Mouse (Mus musculus) monocyte, adult 2 months (primary cell): ENCODE measurements around the gene Cyp1a1.
"Not testable (repeated sequence)": the region's sequence is repeated elsewhere in the genome, so short reads cannot be mapped to it uniquely, and the experiment has no call there.

Experiments
- DNase-seq, 2 experiments: peaks; one replicate each; pipeline ENCODE4 v3.0.0; 2022; ENCODE audit warnings: low spot score in 2 of 2, low read depth in 1 of 2

The Cyp1a1 gene

DNA sequence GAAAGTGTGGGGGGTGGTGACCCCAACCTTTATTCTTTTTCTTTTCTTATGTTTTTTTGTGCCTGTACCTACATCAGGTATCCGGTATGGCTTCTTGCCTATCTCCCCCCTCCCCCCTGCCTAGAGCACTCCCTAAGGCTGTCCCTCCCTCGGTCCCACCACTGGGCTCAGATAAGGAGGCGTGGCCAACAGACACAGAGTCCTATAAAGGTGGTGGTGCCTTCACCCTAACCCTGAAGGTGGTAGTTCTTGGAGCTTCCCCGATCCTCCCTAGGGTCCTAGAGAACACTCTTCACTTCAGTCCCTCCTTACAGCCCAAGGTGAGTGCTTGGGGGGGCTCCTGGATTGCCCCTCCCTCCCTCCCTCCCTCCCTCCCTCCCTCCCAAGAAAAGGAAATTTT, 9.7 kb downstream of the Cyp1a1 start:
- DNase-seq: no peak

DNA sequence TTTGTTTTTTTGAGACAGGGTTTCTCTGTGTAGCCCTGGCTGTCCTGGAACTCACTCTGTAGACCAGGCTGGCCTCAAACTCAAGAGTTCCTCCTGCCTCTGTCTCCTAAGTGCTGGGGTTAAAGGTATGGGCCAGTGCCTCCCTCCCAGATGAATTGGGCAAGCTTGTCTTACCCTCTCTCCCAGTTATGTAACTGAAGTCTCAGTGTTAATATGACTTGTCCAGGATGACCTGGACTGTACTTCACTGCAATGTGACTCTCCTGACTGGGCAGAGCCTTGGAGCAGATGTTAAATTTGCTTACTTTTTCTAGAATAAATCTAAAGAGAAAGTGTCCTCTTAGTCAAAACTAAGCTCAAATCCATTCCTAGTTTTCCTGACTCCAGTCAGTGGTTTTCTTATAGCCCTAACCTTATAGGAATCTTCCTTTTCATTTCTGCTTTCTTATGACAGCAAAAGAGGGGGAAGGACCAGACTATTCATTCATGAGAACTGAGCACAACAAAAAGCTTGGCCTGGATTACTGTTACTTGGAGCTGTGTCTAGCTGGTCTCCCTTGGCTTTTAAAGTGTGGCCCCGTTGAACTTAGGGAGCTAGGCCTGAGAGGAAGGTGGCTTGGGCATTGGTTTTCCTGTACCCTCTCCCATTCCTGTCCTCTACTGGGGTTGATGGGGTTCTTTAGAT, 10.9 kb downstream of the Cyp1a1 start:
- no peak for DNase-seq

DNA sequence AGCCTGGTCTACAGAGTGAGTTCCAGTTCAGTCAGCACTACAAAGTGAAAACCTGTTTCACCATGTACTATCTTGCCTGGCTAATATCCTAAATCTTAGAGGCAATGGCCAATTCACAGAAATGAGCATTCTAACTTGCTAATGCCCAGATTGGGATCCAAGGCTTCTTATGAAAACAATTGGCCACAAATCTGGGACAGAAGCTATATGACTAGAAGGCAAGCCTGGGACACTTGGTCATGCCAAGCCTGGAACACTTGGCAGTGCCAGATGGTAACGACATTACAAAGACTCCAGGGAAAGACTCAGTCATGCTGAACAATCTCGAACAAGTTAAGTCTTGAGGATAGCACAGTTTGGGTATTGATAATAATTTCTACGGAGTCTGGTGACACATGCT, 18.8 kb downstream of the Cyp1a1 start:
- no peak for DNase-seq

DNA sequence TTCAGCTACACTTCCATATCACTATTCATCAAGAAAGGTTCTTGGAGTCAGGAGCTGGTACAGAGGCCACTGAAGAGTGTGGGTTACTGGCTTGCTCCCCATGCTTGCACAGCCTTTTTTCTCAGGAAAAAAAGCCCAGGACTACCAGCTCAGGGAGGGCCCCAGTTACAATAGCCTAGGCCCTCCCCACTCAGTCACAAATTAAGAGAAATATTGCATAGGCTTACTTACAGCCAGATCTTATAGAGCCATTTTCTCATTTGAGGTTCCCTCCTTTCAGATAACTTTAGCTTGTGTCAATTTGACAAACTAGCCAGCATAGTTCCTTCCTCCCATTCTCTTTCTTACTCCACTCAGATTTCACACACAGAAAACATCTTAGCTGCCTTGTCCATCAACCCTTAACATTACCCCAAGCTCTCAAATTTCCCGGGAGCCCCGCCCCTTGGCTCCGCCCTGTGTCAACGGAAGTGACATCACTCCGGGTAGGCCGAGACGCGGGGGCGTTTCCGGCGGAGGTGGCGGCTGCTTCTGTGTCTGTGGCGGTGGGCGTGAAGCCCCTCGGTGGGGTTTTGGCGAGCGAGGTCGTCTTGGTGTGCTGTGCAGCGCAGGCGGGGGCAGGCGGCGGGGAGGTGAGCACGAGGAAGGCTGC, 20.5 kb downstream of the Cyp1a1 start, which contains the start of gene Edc3:
TSS of gene Edc3 (plus strand) at position 473 of the 652 bp plus-strand sequence.
- DNase-seq: peak; percentile 42 to 71

DNA sequence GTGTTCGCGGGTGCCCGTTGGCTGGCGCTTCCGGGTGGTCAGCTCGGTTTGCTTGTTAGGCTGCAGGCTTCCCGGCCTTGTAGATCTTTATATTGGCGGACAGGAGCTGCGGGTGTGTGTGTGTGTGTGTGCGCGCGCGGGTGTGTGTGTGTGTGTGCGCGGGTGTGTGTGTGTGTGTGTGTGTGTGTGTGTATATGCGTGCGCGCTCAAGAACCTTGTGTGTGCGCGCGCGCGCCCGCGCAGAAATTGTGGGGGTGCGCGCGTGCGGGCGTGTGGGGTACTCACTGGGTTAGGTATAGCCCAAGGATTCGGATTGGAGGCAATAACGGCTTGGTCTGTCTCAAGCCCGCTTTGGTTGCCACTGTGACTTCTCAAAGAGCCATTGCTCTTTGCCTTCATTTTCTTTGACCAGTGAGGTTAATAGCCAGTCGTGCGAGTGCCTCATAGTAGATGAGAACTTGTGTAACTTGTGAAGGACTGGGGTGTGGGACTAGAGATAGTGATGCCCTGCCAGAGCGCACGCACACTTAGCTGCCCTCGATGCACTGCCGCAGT, 21.1 kb downstream of the Cyp1a1 start:
- DNase-seq: no peak

DNA sequence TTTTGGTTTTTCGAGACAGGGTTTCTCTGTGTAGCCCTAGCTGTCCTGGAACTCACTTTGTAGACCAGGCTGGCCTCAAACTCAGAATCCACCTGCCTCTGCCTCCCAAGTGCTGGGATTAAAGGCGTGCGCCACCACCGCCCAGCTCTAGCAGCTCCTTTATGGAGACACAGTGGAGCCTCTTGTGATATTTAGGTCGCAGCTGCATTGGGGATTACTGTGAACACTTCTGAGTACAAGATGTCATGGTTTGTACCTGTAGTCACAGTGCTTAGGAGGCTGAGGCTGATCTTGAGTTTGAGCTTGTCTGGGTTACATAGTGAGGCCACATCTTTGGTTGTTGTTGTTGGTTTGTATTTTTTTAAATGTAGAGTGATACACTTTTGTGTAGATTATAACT, 22.5 kb downstream of the Cyp1a1 start:
- not testable (repeated sequence) for DNase-seq

DNA sequence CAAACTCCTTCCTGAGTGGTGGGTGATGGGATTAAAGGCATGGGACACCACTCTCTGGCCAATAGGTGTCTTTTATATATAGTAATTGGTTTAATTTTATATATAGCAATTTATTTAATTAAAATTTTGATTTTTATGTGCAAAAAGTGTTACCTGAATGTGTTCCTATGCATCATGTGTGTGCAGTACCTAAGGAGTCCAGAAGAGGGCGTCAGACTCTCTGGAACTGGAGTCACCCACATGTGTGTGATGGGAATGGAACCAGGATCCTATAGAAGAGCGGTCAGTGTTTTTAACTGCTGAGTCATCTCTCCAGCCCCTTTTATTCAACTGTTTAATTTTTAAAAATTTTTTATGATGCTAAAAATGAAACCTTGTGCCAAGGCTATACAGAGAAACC, 24.5 kb downstream of the Cyp1a1 start:
- no peak for DNase-seq

DNA sequence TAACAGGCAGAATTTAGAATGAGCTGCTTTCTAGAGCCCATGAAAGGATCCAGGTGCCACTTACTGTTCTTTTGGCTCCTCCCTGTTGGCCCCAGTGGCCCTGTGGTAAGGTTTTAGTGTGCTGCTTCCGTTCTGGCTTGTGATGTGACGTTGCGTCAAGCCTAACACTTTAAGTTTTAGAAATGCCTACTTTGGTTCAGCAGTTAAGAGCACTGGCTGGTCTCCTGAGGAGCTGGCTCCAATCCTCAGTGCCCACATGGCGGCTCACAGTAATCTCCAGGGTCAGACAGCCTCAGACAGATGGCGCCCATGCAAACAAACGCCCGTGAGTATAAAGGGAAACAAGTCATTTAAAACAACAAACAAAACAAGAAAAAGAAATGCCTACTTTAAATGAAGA, 30.7 kb downstream of the Cyp1a1 start:
- DNase-seq: no peak

DNA sequence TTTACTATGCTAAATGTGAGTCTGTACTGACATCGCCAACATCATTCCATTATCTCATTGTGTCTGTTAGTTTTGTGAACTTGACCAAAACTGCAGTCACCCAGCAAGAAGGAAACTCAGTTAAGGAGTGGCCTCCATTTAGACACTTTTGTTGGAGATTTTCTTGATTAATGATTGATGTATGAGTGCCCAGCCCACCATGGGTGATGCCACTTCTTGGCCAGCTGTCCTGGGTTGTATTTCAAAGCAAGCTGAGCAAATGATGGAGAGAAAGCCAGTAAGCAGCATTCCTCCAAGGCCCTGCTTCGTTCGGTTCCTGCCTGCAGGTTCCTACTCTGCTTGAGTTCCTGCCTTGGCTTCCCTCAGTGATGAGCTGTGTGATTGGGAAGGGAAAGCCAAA, 33.0 kb downstream of the Cyp1a1 start:
- DNase-seq: no peak

DNA sequence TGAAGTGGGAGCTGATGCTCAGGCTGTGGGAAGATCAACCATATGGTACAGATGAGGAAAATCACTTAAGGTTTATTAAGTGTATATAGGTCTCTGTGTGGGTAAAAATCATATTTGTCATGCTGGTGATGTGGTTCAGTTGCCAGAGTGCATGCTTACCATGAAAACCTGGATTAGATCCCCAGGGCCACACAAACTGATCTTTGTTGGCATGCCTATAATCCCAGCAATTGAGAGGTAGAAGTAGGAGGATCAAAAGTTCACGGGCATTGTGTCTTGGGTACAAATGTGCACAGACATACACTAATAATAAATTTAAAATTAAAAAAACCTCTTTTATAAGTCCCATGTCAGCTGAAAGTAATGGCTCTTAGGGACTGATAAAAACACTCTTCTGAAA, 34.6 kb downstream of the Cyp1a1 start:
- no peak for DNase-seq

DNA sequence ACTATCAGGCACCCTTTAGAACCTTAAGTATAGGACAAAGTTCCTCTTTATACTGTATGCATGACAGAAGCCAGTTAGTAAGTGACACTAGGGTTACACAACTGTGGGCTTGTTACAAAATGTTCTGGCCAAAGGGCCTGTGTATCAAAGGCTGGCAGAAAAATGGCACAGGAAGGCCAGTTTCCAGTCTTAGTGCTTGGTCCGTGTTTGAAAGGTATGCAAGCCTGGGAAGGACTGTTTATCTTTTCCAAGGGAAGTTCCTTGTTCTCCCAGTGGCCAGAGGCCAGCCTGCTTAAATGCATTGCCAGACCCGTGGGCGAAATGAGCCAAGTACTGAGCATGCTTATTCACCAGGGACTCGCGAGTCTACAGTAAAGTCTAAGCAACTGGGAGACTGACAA, 35.6 kb downstream of the Cyp1a1 start:
- peak in 1 of 2 experiments; percentile 7 for DNase-seq

DNA sequence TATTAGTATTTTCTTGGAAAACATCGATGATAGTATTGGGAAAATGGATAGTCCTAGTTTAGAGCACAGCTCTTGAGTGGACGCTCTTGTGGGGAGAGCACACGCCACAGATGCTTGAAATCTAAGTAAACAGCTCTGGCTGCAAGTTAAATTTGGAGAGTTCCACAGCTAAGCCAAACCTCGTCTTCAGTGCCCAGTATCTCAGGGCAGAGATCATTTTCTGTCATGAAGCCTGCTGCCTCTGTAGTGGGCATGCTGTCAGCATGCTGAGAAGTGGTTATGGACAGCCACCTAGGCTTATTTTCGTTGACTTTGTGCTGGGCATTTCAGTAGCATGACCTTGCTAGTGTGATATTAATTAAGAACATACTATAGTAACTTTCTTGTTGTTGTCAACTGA, 36.1 kb downstream of the Cyp1a1 start:
- no peak for DNase-seq

DNA sequence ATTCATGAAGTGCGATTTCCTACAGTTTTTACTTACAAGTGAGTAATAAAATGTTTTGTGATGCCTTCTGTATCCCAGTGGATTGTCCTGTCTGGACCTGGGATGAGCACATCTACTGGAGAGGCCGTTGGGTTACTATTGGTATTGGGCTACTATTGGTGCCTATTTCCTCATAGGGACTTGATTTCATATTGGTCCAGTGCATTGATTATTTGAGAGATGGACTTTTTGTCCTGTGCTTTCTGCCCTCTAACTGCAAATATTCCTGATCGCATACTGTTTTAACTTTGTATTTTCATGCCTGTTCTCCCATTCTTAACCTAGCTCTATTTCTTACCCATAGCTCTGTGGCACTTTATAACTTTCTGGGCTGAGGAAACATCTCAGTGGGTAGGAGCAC, 37.0 kb downstream of the Cyp1a1 start:
- no peak for DNase-seq

DNA sequence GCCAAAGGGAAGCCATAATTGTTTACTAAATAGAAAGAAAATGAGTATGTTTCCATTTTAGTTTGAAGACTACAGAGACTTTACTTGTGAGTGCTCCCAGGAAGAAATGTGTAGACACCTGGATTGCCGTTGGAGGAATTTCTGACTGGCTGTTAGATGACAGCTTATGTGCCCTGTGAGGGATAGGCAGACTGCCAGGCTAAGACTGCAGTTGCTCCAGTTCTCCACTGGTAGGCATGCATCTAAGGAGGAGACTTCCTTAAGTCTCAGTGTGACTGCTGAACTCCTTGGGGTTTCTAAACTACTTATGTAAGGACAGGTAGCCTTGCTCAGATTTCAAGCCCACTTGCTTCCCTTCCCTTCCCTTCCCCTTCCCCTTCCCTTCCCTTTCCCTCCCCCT, 40.6 kb downstream of the Cyp1a1 start:
- no peak for DNase-seq

DNA sequence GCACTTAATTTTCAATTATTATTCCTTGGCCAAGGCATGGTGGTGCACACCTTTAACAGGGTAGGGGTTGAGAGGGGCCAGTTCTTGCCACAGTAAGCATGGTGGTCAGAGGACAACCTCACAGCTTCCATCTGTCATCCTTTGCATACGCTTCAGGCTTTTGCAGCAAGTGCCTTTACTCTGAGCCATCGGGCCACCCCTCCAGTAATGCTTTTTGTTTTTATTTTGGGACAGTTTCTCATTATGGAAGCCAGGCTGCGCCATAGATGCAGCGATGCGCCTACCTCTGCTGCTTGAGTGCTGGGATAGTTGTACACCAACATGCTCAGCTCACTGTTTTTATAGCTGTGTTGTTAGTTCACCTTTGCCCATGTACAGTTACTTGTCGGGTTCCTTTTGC, 45.9 kb downstream of the Cyp1a1 start:
- no peak for DNase-seq

DNA sequence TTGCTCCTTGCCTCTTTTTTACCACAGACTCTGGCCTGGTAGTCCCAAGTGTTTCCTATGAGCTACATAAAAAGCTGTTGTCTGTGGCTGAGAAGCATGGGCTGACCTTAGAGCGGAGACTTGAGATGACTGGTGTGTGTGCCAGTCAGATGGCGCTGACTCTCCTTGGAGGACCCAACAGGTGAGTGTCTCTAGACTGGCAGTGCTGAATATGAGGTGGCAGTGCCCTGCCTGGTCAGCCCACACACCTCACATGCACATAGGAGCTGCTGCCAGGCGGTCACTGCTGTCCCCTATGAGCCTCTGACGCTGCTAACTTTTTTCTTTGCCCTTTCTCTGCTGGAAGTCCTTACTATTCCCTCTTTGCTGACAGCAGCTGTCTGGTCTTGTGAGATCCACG, 52.1 kb downstream of the Cyp1a1 start:
- no peak for DNase-seq

DNA sequence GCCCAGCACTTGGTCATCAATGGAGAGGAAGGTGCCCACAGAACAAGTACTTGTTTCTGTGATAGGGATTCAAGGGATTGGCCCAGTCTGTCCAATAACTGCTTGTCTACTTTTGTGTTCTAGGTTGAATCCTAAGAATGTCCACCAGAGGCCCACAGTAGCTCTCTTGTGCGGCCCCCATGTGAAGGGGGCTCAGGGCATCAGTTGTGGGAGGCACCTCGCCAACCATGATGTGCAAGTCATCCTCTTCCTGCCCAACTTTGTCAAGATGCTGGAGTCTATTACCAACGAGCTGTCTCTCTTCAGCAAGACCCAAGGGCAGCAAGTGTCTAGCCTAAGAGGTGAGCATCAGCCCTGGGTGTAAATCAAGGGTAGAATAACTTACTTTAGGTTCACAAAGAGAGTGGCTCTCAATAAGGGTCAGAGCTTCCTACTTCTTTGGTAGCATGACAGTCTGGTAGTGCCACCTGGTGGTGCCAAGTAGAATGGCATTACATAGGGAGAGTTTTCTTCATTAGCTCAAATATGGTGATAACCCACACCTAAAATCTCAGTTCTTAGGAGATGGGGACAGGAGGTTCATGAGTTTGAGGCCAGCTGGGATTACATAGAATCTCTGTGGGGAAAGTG, 56.8 kb downstream of the Cyp1a1 start:
- no peak for DNase-seq

DNA sequence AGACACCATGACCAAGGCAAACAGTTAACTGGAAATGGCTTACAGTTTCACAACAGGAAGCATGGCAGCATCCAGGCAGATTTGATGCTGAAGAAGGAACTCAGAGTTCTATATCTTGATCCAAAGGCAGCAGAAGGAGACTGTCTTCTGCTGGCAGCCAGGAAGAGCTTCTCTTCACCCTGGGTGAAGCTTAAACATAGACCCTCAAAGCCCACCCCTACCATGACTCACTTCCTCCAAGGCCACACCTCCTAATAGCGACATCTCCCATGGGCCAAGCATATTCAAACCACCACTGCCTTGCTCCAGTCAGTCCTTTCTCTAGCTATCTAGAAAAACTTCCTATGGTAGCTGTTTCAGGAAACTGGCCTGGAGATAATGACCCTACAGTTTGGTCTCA, 59.3 kb downstream of the Cyp1a1 start:
- no peak for DNase-seq

DNA sequence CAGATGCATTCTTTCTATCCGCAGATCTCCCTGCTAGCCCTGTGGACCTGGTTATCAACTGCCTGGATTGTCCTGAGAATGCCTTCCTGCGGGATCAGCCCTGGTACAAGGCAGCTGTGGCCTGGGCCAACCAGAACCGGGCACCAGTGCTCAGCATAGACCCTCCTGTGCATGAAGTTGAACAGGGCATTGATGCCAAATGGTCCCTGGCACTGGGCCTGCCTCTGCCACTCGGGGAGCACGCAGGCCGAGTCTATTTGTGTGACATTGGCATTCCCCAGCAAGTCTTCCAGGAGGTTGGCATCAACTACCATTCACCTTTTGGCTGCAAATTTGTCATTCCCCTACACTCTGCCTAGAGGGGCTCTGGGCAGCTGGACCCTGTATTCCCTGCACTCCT, 60.4 kb downstream of the Cyp1a1 start:
- no peak for DNase-seq

DNA sequence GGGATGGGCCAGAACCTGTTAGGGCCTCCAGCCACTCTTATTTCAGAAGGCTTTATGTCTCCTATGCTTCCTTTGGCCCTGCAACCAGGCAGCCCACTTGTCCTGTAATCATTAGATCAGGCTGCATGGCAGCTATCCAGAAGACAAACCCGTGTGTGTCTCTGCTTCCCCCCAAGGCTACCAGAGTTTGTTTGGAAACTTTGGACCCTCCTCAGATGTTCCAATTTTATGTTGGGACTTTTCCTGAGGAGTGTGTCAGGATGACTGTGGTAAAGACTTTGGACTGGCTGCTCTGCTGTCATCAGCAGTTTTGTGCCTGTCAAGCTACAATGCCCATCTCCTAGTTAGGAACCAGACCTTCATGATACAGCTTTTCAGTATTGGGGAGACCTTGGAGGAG, 61.1 kb downstream of the Cyp1a1 start:
- no peak for DNase-seq

DNA sequence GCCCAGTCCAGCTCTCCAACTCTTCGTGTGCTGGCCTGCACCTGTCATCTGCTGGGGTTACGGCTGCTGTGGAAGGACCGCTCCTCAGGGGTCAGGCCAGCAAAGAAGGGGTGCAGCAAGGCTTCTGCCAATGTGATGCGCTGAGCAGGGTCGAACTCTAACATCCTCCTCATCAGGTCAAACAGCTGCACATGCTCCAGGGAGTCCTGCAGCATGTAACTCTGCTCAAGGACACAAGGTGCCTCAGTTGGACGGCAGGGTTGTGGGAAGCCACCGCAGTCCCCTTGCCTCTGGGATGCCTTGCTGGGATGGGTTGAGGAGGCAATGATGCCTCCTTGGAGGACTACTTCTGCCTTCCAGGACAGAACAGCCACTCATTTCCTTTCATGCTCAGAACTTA, 63.2 kb downstream of the Cyp1a1 start:
- no peak for DNase-seq
